Mouse (Mus musculus): ENCODE results near the gene Slc13a5.

Slc13a5 gene

GRCm38 (mm10) chr11:72265483-72265882 lies 1.5 kb downstream of the Slc13a5 start:
- no peak for DNase-seq (ENCODE audit: low spot score in 2 of 2)

- DNase-seq (ENCODE audit: low spot score in 2 of 2), result no peak
Observed at GRCm38 (mm10) chr11:72256441-72256840, 10.6 kb downstream of the Slc13a5 start.

- DNase-seq (ENCODE audit: low spot score in 2 of 2), result no peak
Observed at GRCm38 (mm10) chr11:72255629-72256028, 11.4 kb downstream of the Slc13a5 start.

- DNase-seq (ENCODE audit: low spot score in 2 of 2), result no peak
Observed at GRCm38 (mm10) chr11:72245196-72245753, 21.7 kb downstream of the Slc13a5 start.

GRCm38 (mm10) chr11:72240062-72240860 lies 26.8 kb downstream of the Slc13a5 start:
- no peak for DNase-seq (ENCODE audit: low spot score in 2 of 2)

- DNase-seq (ENCODE audit: low spot score in 2 of 2), result no peak
Observed at GRCm38 (mm10) chr11:72234013-72234412, 33.0 kb downstream of the Slc13a5 start.

- DNase-seq (ENCODE audit: low spot score in 2 of 2), result no peak
Observed at GRCm38 (mm10) chr11:72232991-72233390, 34.0 kb downstream of the Slc13a5 start.

- DNase-seq (ENCODE audit: low spot score in 2 of 2), result no peak
Observed at GRCm38 (mm10) chr11:72232068-72232467, 35.0 kb downstream of the Slc13a5 start.

- no peak for DNase-seq (ENCODE audit: low spot score in 2 of 2)
Observed at GRCm38 (mm10) chr11:72228513-72228912, 38.5 kb downstream of the Slc13a5 start.

- no peak for DNase-seq (ENCODE audit: low spot score in 2 of 2)
Observed at GRCm38 (mm10) chr11:72226901-72227300, 40.1 kb downstream of the Slc13a5 start.

- DNase-seq (ENCODE audit: low spot score in 2 of 2), result no peak
Observed at GRCm38 (mm10) chr11:72226020-72226791, 40.8 kb downstream of the Slc13a5 start.

GRCm38 (mm10) chr11:72224865-72225264 lies 42.2 kb downstream of the Slc13a5 start:
- peak; percentile 32 to 69 for DNase-seq (ENCODE audit: low spot score in 2 of 2)

- no peak for DNase-seq (ENCODE audit: low spot score in 2 of 2)
Observed at GRCm38 (mm10) chr11:72223414-72223813, 43.6 kb downstream of the Slc13a5 start.

GRCm38 (mm10) chr11:72221278-72221677 lies 45.7 kb downstream of the Slc13a5 start:
- DNase-seq (ENCODE audit: low spot score in 2 of 2), result peak; percentile 57 to 85

GRCm38 (mm10) chr11:72217116-72217515 lies 49.9 kb downstream of the Slc13a5 start:
- DNase-seq (ENCODE audit: low spot score in 2 of 2), result no peak

- peak; percentile 62 to 68 for DNase-seq (ENCODE audit: low spot score in 2 of 2)
Observed at GRCm38 (mm10) chr11:72215410-72215797, 51.6 kb downstream of the Slc13a5 start, which contains the start of gene Med31. Gene Med31, minus strand, starts transcription at chr11:72215592.

GRCm38 (mm10) chr11:72214591-72215409 lies 52.2 kb downstream of the Slc13a5 start:
- peak; percentile 87 to 88 for DNase-seq (ENCODE audit: low spot score in 2 of 2)

GRCm38 (mm10) chr11:72207834-72208377 lies 59.1 kb downstream of the Slc13a5 start:
- DNase-seq (ENCODE audit: low spot score in 2 of 2), result no peak

GRCm38 (mm10) chr11:72207204-72207833 lies 59.7 kb downstream of the Slc13a5 start, which contains the start of the genes 4933427D14Rik and Txndc17:
Gene 4933427D14Rik, minus strand, starts transcription at chr11:72207459.
Gene Txndc17, plus strand, starts transcription at chr11:72207547.
- peak; percentile 84 to 86 for DNase-seq (ENCODE audit: low spot score in 2 of 2)

- peak; percentile 21 to 22 for DNase-seq (ENCODE audit: low spot score in 2 of 2)
Observed at GRCm38 (mm10) chr11:72206341-72207203, 60.5 kb downstream of the Slc13a5 start, which contains the start of gene Gm43951. Gene Gm43951, minus strand, starts transcription at chr11:72206840.

Data from thymus, postnatal 10 days (tissue).